Mouse (Mus musculus) spleen, embryonic (tissue): ENCODE measurements around the gene Slc25a33.

Experiments used
- CTCF ChIA-PET: fragments of 350-600 bp; sonication (Branson Sonifier 250); formaldehyde crosslinking; loops from one replicate; lab custom pipeline; 2022; lab: Charles Lee

Gene Slc25a33

DNA sequence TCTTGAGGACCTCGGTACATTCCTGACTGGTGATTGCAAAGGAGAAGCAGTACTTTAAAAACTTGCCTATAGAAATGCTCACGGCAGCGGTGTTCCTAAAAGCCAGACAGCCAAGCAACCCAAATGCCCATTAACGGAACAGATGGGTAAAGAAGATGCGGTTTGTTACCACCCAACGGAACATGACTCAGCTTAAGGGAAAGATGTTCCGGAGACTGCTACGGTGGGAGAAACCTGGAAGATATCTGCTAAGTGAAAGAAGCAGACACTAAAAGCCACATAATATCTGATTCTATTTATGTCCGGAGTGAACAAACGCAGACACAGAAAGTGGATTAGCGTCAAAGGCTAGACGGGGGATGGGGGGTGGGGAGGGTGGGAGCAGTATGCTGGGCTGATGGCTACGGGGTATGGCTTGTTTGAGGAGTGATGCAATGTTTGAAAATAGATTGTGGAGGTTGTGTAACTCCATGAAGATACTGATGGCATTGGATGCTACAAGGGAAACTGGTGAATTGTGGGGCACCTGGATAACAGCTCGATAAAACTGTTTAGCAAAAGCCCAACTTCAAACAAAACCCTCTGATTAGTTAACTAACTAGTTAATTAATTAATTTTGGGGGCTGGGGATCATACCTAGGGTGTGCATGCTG, 22.6 kb upstream of the Slc25a33 start:
- CTCF ChIA-PET: interaction anchor here (0.6 kb wide), 1 partner anchor 64 kb away, joined by 3 read pairs; no protein-coding TSS in a partner anchor

- CTCF ChIA-PET: no interaction called here
These were observed 20.9 kb upstream of the Slc25a33 start for GRCm38 (mm10) chr4:149794966-149795477.

GRCm38 (mm10) chr4:149794010-149794338, 19.9 kb upstream of the Slc25a33 start:
- CTCF ChIA-PET: interaction anchor here (0.6 kb wide), 1 partner anchor 285 kb away, joined by 5 read pairs; no protein-coding TSS in a partner anchor

DNA sequence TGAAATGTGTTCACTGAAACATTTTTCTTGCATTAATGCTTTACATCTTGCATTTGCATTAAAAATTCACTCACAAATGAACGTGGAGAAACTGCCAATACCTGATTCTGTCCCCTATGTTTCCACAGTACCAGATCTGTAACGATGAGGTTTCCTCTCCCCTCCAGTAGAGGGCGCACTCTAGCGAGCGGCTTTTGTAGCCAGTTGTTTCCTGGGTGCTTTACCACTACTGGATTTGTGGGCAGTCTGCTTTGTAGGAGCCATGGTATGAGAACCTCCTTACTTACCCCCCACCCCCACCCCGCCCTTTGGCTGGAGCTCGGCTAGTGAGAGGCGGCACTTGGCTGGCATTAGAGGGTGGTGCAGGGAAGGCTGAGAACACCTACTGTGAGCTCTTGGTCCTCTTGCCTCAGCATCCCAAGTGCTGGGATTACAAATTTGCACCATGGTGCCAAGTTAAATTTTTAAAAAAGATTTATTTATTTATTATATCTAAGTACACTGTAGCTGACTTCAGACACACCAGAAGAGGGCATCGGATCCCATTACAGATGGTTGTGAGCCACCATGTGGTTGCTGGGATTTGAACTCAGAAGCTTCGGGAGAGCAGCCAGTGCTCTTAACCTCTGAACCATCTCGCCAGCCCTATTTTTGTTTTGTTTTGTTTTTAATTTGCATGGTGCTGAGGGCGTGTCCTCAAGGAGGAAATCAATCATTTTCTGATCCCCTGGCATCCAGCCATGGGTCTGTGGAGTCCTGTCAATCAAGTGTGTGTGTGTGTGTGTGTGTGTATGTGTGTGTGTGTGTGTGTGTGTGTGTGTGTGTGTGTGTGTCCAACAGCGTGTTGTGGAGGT, 19.3 kb upstream of the Slc25a33 start:
- CTCF ChIA-PET: interaction anchor here (0.6 kb wide), 2 partner anchors 22 to 286 kb away, joined by 3 to 5 read pairs; no protein-coding TSS in a partner anchor

DNA sequence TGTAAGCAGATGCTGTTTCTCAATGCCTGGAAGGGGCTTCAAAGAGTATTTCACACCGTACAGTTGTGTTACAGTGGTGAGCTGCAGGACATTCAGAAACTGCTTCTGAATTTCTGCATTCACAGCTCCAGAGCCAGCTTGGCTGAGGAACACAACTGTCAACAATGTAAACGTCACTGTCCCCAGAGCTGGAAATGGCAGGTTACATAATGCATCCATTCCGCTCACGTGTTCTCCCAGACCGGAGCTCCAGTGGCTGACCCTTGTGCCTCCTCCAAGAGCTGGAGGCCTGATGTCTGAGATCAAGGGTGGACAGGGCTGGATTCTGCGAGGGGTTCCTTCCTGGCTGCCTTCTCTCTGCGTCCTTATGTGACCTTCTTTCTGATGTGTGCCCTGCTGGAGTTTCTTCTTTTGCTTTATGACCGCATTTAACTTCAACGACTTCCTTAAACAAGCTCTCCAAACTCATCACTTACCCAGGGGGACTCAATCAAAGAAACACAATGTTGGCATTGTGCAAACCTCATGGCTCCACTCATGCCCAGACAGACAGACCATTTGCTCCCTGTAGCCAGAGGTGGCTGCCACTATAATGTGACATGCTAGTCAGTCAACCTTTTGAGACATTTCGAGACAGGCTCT, 18.2 kb upstream of the Slc25a33 start:
- CTCF ChIA-PET: interaction anchor here (0.5 to 0.7 kb wide), 2 partner anchors 64 to 203 kb away, joined by 3 to 15 read pairs; no protein-coding TSS in a partner anchor

- CTCF ChIA-PET: no interaction called here
These were observed 17.4 kb upstream of the Slc25a33 start for GRCm38 (mm10) chr4:149791470-149791869.

DNA sequence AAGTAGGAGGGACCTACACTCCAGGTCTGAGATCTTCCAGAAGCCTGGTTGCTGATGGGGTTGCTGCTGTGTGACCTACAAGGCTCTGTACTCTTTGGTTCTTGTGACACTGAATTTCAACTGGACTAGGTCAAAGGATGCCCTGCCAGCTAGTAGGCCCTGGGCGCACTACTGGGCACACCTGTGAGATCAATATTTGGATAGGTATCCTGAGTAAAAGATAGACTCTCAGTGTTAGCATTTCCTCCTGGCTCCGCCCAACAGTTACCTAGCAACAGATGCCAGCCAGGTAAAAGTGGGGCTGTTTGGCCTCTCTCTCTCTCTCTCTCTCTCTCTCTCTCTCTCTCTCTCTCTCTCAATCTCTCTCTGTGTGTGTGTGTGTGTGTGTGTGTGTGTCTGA, 16.9 kb upstream of the Slc25a33 start:
- CTCF ChIA-PET: interaction anchor here (0.6 kb wide), 1 partner anchor 308 kb away, joined by 3 read pairs; no protein-coding TSS in a partner anchor

- CTCF ChIA-PET: interaction anchor here (0.5 to 0.8 kb wide), 3 partner anchors 309 to 1328 kb away, joined by 3 to 8 read pairs (median 3); no protein-coding TSS in a partner anchor
These were observed 16.5 kb upstream of the Slc25a33 start for GRCm38 (mm10) chr4:149790546-149790945.

DNA sequence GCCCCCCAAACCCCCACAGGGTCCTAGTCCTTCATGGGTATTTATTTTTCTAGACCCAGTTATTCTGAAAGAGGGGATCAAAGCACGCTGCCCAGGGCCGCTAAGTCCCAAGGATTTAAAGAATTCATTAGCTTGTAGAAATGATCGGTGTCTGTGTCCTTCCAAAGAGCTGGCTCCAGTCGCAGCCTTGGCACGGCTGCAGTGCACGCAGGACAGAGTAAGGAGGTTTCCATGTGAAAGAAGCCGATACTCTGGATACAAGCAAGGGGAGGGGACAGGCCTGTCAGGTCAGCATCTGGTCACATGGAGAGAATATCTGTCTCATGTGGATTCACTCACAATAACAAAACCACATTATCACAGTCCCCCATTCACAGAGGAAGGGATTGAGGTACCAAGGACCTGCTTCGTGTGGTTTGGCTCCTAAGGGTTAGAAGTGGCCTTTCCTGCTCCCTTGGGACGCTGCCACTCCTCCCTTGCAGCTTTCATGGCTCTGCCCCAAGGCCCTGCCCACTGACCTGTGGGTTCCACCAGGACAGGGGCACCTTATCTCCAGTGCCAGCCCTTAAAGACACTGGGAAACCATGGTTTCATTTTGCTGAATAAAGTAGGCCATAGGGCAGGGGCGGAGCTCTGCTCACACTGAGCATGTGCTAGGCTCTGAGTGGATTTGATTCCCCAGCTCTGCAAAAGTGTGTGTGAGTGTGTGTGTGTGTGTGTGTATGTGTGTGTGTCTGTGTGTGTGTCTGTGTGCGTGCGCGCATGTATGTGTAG, 15.5 kb upstream of the Slc25a33 start:
- CTCF ChIA-PET: interaction anchor here (0.5 to 0.8 kb wide), 2 partner anchors 423 to 1327 kb away, joined by 3 to 8 read pairs; no protein-coding TSS in a partner anchor

GRCm38 (mm10) chr4:149784901-149785300, 10.8 kb upstream of the Slc25a33 start:
- CTCF ChIA-PET: no interaction called here

GRCm38 (mm10) chr4:149784371-149784770, 10.3 kb upstream of the Slc25a33 start:
- CTCF ChIA-PET: no interaction called here

DNA sequence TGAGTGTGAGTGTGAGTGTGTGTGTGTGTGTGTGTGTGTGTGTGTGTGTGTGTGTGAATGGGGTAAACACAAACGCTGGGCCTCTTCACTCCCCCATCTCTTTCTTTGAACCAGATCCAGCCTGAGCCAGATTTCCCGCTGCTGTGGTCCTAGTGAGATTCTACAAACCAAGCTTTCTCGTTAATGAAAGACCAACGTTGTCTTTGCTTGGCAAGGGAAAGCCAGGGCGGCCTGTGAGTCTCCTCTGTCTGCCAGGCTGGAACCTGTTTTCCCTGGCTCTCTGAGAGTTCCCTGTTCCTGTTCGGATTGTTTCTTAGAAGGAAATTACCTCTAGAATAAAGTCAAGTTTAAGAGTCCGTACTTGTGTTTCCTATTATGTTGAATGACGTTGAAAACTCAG, 8.9 kb upstream of the Slc25a33 start:
- CTCF ChIA-PET: no interaction called here

DNA sequence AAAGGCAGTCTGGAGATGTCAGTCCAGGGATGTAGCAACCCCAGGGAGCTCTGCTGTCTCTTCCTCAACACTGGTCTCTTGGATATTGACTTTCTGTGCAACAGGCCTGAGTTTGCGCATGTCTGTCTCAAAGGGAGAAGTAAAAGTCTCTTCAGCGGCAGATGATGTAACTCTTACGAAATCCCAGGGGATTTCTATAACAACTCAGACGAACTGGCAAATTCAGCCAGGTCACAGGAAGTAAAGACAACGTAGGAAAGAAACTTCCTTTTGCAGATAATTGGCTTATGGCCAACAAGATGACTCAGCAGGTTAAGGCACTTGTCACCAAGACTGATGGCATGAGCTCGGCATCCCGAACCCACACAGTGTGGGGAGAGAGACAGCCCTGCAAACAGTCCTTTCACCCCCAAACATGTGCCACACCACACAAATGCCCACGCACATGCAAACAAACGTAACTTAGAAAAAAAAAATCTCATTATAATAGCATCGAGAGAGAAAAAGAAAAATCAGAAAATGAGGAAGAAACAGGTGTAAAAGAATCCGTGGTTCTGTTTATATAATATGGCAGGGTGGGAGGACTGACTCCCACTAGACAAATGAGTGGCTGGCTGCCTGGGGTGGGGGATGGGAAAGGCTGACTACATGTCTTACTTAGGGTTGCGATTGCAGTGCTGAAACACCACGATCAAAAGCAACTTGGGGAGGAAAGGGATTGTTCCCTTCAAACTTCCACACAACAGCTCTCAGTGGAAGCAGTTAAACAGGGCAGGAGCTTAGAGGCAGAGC, 6.7 kb upstream of the Slc25a33 start:
- CTCF ChIA-PET: interaction anchor here (0.5 kb wide), 1 partner anchor 122 kb away, joined by 3 read pairs; no protein-coding TSS in a partner anchor

DNA sequence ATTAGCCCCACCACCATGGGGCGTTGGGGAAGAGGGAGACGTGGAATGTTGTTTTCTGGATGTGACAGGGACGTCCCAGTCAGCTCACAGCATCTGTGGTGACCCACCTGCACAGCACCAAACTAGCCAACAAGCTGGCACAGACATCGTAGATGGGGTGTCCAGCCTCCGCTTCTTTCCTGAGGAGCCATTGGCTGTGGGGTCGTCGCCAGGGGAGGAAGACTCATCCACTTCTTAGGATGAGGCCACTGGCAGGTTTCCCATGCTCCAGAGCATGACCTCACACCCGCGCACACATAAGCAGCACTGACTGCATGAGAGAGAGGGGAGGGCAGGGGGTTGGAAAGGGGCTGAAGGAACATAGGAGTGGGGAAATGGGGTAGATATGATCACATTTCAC, 5.9 kb upstream of the Slc25a33 start:
- CTCF ChIA-PET: interaction anchor here (0.5 kb wide), 1 partner anchor 121 kb away, joined by 3 read pairs; no protein-coding TSS in a partner anchor

DNA sequence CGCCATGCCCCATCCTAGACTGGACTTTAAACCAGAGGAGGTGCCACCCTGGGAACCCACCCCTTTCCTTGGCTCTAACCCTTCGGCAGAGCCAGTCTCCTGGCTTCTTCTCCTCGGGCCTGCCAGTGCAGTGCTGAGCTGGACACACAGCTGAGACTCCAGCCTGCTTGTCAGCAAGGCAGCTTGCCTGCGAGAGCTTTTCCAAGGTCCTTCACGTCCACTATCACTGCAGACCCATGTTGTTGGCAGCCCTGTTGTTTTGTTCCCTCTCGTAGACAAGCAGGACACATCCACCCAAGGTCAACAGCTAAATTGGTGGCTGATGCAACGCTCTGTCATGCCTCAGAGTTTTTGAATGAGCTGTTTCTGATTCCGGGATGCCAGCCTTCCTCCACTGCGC, 3.0 kb upstream of the Slc25a33 start:
- CTCF ChIA-PET: no interaction called here

DNA sequence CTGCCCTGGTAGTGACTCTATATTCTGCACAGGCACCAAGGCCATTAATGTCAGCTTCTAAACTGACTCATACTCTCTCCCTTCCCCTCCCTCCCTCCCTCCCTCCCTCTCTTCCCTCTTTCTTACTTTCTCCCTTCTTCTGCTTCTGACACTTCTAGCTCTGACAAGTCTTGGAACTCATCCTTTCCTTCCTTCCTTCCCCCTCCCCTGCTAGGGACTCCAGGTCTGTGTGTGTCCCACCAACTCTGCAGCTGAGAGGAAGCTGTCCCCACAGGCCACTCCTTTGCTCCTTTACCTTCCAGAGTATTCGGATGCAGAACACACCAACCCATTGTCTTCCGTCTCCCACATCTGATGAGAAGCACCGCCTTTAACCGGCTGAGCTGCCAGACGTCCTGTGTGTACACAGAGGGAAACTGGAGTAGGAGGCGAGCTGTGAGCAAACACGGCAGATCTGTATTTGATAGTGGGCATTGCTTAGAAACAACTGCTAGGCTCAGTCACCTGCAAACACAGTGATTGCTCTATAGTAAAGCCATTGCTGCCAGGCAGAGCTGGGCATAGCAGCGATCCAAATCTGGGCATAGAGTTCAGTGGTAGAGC, 1.8 kb upstream of the Slc25a33 start:
- CTCF ChIA-PET: interaction anchor here (0.6 kb wide), 1 partner anchor 80 kb away, joined by 25 read pairs; no protein-coding TSS in a partner anchor

GRCm38 (mm10) chr4:149775330-149775729, 1.3 kb upstream of the Slc25a33 start:
- CTCF ChIA-PET: no interaction called here

- CTCF ChIA-PET: interaction anchor here (0.6 kb wide), 1 partner anchor 1137 kb away, joined by 4 read pairs; no protein-coding TSS in a partner anchor
These were observed 526 bp downstream of the Slc25a33 start for GRCm38 (mm10) chr4:149773408-149774093.

DNA sequence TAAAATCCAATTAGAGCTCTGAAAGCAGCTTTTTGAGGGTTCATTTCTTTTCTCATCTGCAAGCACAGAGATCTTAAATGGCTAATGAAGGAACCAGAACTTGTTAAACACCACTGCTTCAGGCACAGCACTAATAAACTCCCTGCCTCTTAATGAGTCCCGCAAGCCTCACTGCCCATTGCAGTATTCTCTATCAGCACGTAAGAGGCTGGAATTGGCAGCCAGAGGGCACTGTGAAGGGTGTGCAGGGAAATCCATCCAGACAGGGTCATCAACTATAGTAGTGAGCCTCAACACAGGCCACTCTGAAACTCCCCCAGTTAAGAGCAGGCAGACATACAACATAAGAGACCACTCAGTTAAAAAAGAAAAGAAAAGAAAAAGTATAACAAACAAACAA, 1.7 kb downstream of the Slc25a33 start:
- CTCF ChIA-PET: interaction anchor here (0.5 to 0.9 kb wide), 2 partner anchors 12 to 34 kb away, joined by 3 to 5 read pairs; no protein-coding TSS in a partner anchor
